Mouse (Mus musculus) neural tube, embryonic 15.5 days (tissue): ENCODE results near the gene Elf1. TPM values are rescaled to one million over a fixed set of nuclear protein-coding genes. Genes with fewer than 3 reads are reported as not detected.

Source experiments
- ATAC-seq: fragments of 200-750 bp; cut with Nextera tagmentation; 2 replicates; pipeline ENCODE4 v1.8.0; 2017; ENCODE audit warnings: mild to moderate bottlenecking, moderate TSS enrichment, moderate library complexity; ENCODE audit not compliant: low FRiP score
- H3K27ac ChIP-seq: fragments of 300-500 bp; sonication (generic); replicated peaks from 2 replicates; pipeline ENCODE4 v1.5.1; 2015; ENCODE audit warnings: mild to moderate bottlenecking, inconsistent platforms
- H3K27me3 ChIP-seq: fragments of 300-500 bp; sonication (generic); replicated peaks from 2 replicates; pipeline ENCODE4 v1.6.1; 2015; ENCODE audit warnings: inconsistent platforms
- H3K36me3 ChIP-seq: fragments of 300-500 bp; sonication (generic); 2 replicates; pipeline ENCODE4 v1.6.1; 2015; ENCODE audit warnings: inconsistent platforms
- H3K4me1 ChIP-seq: fragments of 300-500 bp; sonication (generic); 2 replicates; pipeline ENCODE4 v1.6.1; 2015; ENCODE audit warnings: inconsistent platforms
- H3K4me2 ChIP-seq: fragments of 300-500 bp; sonication (generic); 2 replicates; pipeline ENCODE4 v1.6.1; 2015; ENCODE audit warnings: inconsistent platforms, mild to moderate bottlenecking, moderate library complexity
- H3K4me3 ChIP-seq: fragments of 300-500 bp; sonication (generic); replicated peaks from 2 replicates; pipeline ENCODE4 v1.5.1; 2015; ENCODE audit warnings: mild to moderate bottlenecking, inconsistent platforms
- H3K9ac ChIP-seq: fragments of 300-500 bp; sonication (generic); replicated peaks from 2 replicates; pipeline ENCODE4 v1.6.1; 2015; ENCODE audit warnings: mild to moderate bottlenecking, inconsistent platforms
- H3K9me3 ChIP-seq: fragments of 300-500 bp; sonication (generic); replicated peaks from 2 replicates; pipeline ENCODE4 v1.6.1; 2016; ENCODE audit warnings: inconsistent platforms
- WGBS: fragments of 180-500 bp; shearing (Covaris S2); methylation state at CpG from one replicate; pipeline ENCODE4 v1.1.7; 2015; ENCODE audit warnings: mixed read lengths; 5-methylcytosine and 5-hydroxymethylcytosine counted together
- polyA plus RNA-seq: library from polyadenylated mRNA; unstranded; fragments of >200 nt; fragmentation: Nextera tagmentation; extraction: Ambion mirVana; gene quantifications from 2 replicates; pipeline ENCODE4 v1.2.1, GENCODE M21; 2015

Gene Elf1
- polyA plus RNA-seq, 1 experiment from 2014 or later: 2.5 TPM

GRCm38 (mm10) chr14:79494349-79494748, 13.4 kb downstream of the Elf1 start:
- no peaks in the 10 kb centered on the region for H3K27me3 ChIP-seq
- no peak overlapping the region for H3K9ac ChIP-seq
- H3K9me3 ChIP-seq: no peaks in the 10 kb centered on the region
- no peaks in the 10 kb centered on the region for H3K36me3 ChIP-seq
- no peak overlapping the region for H3K4me2 ChIP-seq
- 85% methylated on average over 6 of the region's 6 CpGs for WGBS
- ATAC-seq: no peak
- no peaks in the 10 kb centered on the region for H3K4me1 ChIP-seq
- no peak overlapping the region for H3K4me3 ChIP-seq
- no peak overlapping the region for H3K27ac ChIP-seq

- Histone ChIP-seq H3K4me3 (no peak overlapping the region), H3K27me3 (no peaks in the 10 kb centered on the region), H3K9ac (no peak overlapping the region), H3K27ac (no peak overlapping the region), H3K4me1 (no peaks in the 10 kb centered on the region), H3K9me3 (no peaks in the 10 kb centered on the region), H3K4me2 (no peak overlapping the region), H3K36me3 (no peaks in the 10 kb centered on the region)
- ATAC-seq: no peak
- 90% methylated on average over 9 of the region's 9 CpGs for WGBS
Observed at GRCm38 (mm10) chr14:79499326-79499725, 18.3 kb downstream of the Elf1 start.

- no peaks in the 10 kb centered on the region for H3K4me1 ChIP-seq
- WGBS: 89% methylated on average over 4 of the region's 4 CpGs
- no peaks in the 10 kb centered on the region for H3K27me3 ChIP-seq
- H3K36me3 ChIP-seq: no peaks in the 10 kb centered on the region
- no peaks in the 10 kb centered on the region for H3K9me3 ChIP-seq
- H3K9ac ChIP-seq: no peak overlapping the region
- no peak overlapping the region for H3K4me2 ChIP-seq
- no peak for ATAC-seq
- H3K4me3 ChIP-seq: no peak overlapping the region
- no peak overlapping the region for H3K27ac ChIP-seq
Observed at GRCm38 (mm10) chr14:79500756-79501155, 19.8 kb downstream of the Elf1 start.

GRCm38 (mm10) chr14:79503371-79504075, 22.5 kb downstream of the Elf1 start:
- 64% methylated on average over 5 of the region's 5 CpGs for whole genome bisulfite sequencing
- no peak for ATAC-seq
- peak overlapping the region; percentile 51; the same call in 1 of the 2 replicates for H3K27ac ChIP-seq
- H3K36me3 ChIP-seq: no peaks in the 10 kb centered on the region
- no peaks in the 10 kb centered on the region for H3K27me3 ChIP-seq
- no peaks in the 10 kb centered on the region for H3K9me3 ChIP-seq
- H3K4me2 ChIP-seq: no peak overlapping the region
- no peak overlapping the region for H3K4me3 ChIP-seq
- H3K4me1 ChIP-seq: no peaks in the 10 kb centered on the region
- H3K9ac ChIP-seq: no peak overlapping the region

- no peak overlapping the region for H3K9ac ChIP-seq
- no peak for ATAC-seq
- H3K27ac ChIP-seq: 0 out of 2 replicates have a peak overlapping the region, but pooled peaks have one; percentile 51
- H3K4me2 ChIP-seq: no peak overlapping the region
- no peaks in the 10 kb centered on the region for H3K9me3 ChIP-seq
- no peaks in the 10 kb centered on the region for H3K4me1 ChIP-seq
- WGBS: 97% methylated on average over 7 of the region's 7 CpGs
- H3K27me3 ChIP-seq: no peaks in the 10 kb centered on the region
- no peaks in the 10 kb centered on the region for H3K36me3 ChIP-seq
- no peak overlapping the region for H3K4me3 ChIP-seq
Observed at GRCm38 (mm10) chr14:79504246-79505006, 23.4 kb downstream of the Elf1 start.

GRCm38 (mm10) chr14:79506207-79506606, 25.2 kb downstream of the Elf1 start:
- no peaks in the 10 kb centered on the region for H3K9me3 ChIP-seq
- ATAC-seq: no peak
- H3K4me1 ChIP-seq: no peaks in the 10 kb centered on the region
- no peak overlapping the region for H3K27ac ChIP-seq
- 83% methylated on average over 9 of the region's 9 CpGs for WGBS
- H3K36me3 ChIP-seq: no peaks in the 10 kb centered on the region
- no peaks in the 10 kb centered on the region for H3K27me3 ChIP-seq
- no peak overlapping the region for H3K9ac ChIP-seq
- H3K4me3 ChIP-seq: no peak overlapping the region
- H3K4me2 ChIP-seq: no peak overlapping the region

- 85% methylated on average over 1 of the region's 1 CpGs for WGBS
- Histone ChIP-seq H3K27me3 (no peaks in the 10 kb centered on the region), H3K4me2 (no peak overlapping the region), H3K27ac (no peak overlapping the region), H3K4me1 (no peaks in the 10 kb centered on the region), H3K36me3 (no peaks in the 10 kb centered on the region), H3K4me3 (no peak overlapping the region), H3K9me3 (no peaks in the 10 kb centered on the region), H3K9ac (no peak overlapping the region)
- no peak for ATAC-seq
Observed at GRCm38 (mm10) chr14:79507846-79508245, 26.9 kb downstream of the Elf1 start.

GRCm38 (mm10) chr14:79508662-79509305, 27.8 kb downstream of the Elf1 start:
- Histone ChIP-seq H3K27me3 (no peaks in the 10 kb centered on the region), H3K9ac (no peak overlapping the region), H3K27ac (no peak overlapping the region), H3K4me2 (no peak overlapping the region), H3K4me3 (no peak overlapping the region), H3K9me3 (no peaks in the 10 kb centered on the region), H3K4me1 (no peaks in the 10 kb centered on the region), H3K36me3 (no peaks in the 10 kb centered on the region)
- ATAC-seq: no peak
- 78% methylated on average over 9 of the region's 9 CpGs for WGBS

GRCm38 (mm10) chr14:79511521-79511920, 30.5 kb downstream of the Elf1 start:
- H3K4me2 ChIP-seq: no peak overlapping the region
- H3K4me1 ChIP-seq: no peaks in the 10 kb centered on the region
- 89% methylated on average over 1 of the region's 1 CpGs for WGBS
- no peak for ATAC-seq
- H3K9me3 ChIP-seq: no peaks in the 10 kb centered on the region
- H3K9ac ChIP-seq: no peak overlapping the region
- no peaks in the 10 kb centered on the region for H3K36me3 ChIP-seq
- no peak overlapping the region for H3K4me3 ChIP-seq
- H3K27me3 ChIP-seq: no peaks in the 10 kb centered on the region
- no peak overlapping the region for H3K27ac ChIP-seq

GRCm38 (mm10) chr14:79513951-79514350, 33.0 kb downstream of the Elf1 start:
- Histone ChIP-seq H3K36me3 (no peaks in the 10 kb centered on the region), H3K27me3 (no peaks in the 10 kb centered on the region), H3K4me2 (no peak overlapping the region), H3K9ac (no peak overlapping the region), H3K9me3 (no peaks in the 10 kb centered on the region), H3K27ac (no peak overlapping the region), H3K4me3 (no peak overlapping the region), H3K4me1 (no peaks in the 10 kb centered on the region)
- 72% methylated on average over 2 of the region's 2 CpGs for WGBS
- no peak for ATAC-seq

GRCm38 (mm10) chr14:79515100-79515499, 34.1 kb downstream of the Elf1 start:
- Histone ChIP-seq H3K9me3 (no peaks in the 10 kb centered on the region), H3K4me2 (no peak overlapping the region), H3K4me3 (no peak overlapping the region), H3K36me3 (no peaks in the 10 kb centered on the region), H3K27me3 (no peaks in the 10 kb centered on the region), H3K27ac (no peak overlapping the region), H3K4me1 (no peaks in the 10 kb centered on the region), H3K9ac (no peak overlapping the region)
- 84% methylated on average over 8 of the region's 8 CpGs for WGBS
- no peak for ATAC-seq
